Mouse (Mus musculus) heart, postnatal 36 days (tissue): ENCODE results near the gene Alg3. TPM values are rescaled to one million over a fixed set of nuclear protein-coding genes. Genes with fewer than 3 reads are reported as not detected.

Experiments
- DNase-seq, 2 experiments: peaks; one replicate each; pipeline ENCODE4 v3.0.0; 2021 to 2022
- intact Hi-C: fragments of 180-260 bp; cut with DNase I; formaldehyde crosslinking; loops from one replicate; pipeline ENCODE4 v1.15.1; 2025
- microRNA-seq, 2 experiments: library from miRNA; unstranded; fragments of <30 nt; microRNA quantifications; one replicate each; pipeline ENCODE4 v1.2.0; 2021; ENCODE audit warnings: borderline number of aligned reads in 2 of 2
- total RNA-seq, 2 experiments: library from RNA; stranded (reverse); gene quantifications; 2 replicates each; pipeline ENCODE4 v1.2.3; 2021

The Alg3 gene
- total RNA-seq, 2 experiments from 2014 or later = 8.7 to 8.8 TPM

DNA sequence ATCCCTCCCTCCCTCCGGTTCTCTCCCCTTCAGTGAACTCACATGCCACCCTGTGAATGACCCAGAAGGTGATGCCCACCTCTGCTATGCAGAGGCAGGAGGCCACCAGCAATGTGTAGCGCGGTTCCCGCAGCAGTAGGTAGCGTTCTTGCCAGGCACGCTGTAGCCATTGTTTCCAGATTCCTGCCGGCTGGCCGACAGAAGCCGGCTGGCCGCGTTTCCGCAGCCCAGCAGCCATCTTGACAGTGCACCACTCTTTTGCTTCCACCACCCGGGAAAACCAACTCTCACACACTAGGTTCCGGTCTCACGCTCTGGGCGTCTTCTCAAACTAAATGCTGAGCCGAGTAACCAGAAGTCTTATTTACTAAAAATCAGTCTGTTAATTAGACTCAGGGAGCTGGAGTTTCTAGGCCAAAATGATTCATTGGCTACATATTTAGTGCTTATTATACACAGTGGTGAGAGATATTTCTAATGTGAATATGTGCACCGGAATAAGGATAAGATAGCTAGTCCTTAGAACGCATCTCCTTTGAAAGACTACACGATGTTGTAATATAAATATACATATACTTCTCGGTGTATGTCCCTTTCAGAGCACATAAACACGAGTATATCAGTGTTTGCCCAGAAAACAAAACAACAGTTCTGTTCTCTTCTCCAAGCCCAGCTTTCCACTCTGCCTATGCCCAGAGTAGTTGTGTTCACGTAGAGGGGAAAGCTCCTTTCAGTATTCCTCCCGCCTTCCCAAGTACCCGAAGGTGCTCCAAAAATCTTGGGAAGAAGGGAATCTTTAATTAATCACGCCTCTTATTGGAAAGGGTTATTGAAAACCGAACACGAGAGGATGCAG lies 806 bp downstream of the Alg3 start:
- intact Hi-C loops = loop anchor here (2.0 to 5.0 kb wide), 5 partner anchors 30 to 113 kb away; partner anchors contain the start of genes Abcf3, Dvl3, Eif2b5 and Psmd2
- DNase-seq = peak; percentile 76 to 84

DNA sequence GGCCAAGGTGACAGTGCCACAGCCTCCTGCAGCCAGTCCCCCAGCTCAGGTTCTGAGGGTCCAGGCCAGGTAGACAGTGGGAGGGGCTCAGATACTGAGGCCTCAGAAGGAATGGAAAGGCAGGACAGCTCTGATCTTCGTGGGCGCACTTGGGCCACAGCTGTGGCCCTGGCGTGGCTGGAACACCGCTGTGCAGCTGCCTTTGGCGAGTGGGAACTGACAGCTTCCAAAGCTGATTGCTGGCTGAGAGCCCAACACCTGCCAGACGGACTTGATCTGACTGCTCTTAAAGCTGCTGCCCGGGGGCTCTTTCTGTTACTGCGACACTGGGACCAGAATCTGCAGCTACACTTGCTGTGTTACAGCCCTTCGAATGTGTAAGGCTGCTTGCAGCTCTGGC lies 6.8 kb downstream of the Alg3 start:
- intact Hi-C loops = no loop called here
- no peak for DNase-seq

DNA sequence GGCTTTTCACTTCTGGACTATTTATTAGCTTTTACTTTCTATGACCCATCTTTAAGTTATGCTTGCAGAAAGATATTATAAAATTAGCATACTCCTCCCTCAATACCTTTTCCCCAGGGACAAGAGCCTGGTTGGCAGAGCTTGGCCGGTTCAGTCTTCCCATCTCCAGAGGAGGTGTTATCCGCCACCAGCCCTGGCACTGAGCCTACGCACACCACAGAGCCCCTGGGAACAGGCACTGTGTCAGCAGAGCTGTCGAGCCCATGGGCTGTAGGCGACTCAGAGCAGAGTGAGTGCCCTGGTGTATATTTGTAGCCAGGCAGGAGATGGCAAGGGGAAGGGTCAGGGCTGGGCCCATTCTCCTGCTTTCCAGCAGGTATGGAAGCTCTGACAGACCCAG lies 11.0 kb downstream of the Alg3 start:
- DNase-seq = no peak
- intact Hi-C loops = no loop called here

- DNase-seq = no peak
- intact Hi-C loops = no loop called here
These were observed 14.7 kb downstream of the Alg3 start for GRCm38 (mm10) chr16:20596687-20597441.

DNA sequence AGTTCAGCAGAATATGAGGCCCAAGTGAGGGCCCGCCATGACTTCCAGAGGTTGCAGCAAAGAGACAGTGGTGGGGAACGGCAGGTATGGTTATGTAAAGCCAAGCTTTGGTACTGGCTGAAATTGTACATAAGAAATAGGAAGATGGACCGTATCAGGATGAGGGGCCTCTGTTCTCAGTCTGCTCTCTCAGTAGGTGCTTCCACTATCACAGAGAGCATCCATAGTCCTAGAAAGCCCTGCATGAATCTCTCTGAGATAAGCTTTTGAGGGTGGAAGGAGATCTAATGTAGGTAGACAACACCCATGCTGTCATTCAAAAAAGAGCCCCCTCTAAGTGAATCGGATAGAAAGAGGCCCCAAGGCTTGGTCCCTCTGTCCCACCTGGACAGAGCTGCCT lies 15.8 kb downstream of the Alg3 start:
- intact Hi-C loops = no loop called here
- DNase-seq = no peak

GRCm38 (mm10) chr16:20595060-20595673 lies 16.4 kb downstream of the Alg3 start:
- intact Hi-C loops = no loop called here
- no peak for DNase-seq

GRCm38 (mm10) chr16:20591076-20591705 lies 20.3 kb downstream of the Alg3 start:
- DNase-seq = no peak
- intact Hi-C loops = no loop called here

DNA sequence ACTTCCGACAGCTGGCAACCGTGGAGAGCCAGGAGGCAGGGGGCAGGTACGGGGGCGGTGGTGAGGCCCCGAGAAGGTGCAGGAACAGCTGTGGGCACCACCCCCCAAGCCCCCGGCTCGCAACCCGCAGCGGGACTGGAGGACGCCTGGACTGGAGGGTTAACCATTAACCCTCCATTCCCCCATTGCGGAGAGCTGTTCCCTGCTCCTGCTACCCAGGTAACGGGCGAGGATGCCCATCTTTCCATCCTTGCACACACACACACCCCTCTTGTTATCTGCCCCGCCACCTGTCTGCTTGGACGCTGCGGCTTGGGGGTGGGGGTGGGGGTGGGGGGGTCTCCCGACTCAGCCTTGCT lies 20.9 kb downstream of the Alg3 start:
- intact Hi-C loops = no loop called here
- no peak for DNase-seq

- no peak for DNase-seq
These were observed 21.4 kb downstream of the Alg3 start for GRCm38 (mm10) chr16:20589939-20590679.

DNA sequence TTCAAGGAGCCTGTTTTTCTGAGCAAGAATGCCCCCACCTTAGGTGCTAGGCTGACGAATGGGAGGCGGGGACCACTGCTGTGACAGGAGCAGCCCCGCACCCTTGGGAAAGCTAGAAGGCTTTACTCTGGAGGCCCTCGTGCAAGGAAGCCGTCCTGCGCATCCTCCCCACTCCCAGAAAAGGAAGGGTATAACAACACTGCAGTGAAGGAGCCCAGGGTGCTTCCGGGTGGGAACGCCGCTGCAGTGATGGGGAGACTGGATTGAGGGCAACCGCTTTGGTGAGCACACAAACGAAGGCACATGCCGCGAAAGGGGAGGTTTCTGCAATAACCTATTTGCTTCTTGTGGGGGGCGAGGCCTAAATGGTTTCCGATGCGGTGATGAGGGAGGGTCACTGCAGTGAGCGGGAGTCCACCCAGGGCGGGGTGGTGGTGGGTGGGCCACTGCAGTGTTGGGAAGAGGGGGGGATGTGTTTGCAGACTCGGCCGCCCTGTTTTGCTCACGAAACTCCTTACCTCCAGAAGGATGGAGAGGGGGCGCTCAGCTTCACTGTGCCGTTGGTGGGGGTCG lies 22.1 kb downstream of the Alg3 start, which contains the start of gene Vwa5b2:
TSS of gene Vwa5b2 (plus strand) at position 106 of the 573 bp plus-strand sequence.
- intact Hi-C loops = no loop called here
- DNase-seq = no peak

More at GRCm38 (mm10) chr16:20589939-20590679, 21.4 kb downstream of the Alg3 start:
- intact Hi-C loops = no loop called here

DNA sequence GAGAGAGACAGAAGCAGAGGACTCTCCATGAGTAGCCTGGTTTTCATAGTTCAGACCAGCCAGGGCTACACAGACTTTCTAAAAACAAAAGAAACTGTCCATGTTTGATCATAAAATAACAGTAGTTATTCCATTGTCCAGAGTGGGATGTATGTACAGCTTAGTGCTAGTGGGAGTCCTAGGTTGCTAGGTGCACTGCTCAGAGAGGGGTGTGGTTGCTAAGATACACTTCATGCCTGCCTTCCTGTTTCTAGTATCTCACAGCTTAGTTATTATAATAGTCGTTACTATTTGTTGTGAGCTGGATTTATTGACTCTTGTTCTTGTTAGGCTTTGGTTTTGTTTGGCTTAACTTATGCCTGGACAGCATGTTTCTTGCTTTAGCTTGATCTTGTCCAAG lies 46.5 kb downstream of the Alg3 start:
- intact Hi-C loops = no loop called here
- DNase-seq = no peak

GRCm38 (mm10) chr16:20557381-20557780 lies 54.2 kb downstream of the Alg3 start:
- intact Hi-C loops = no loop called here
- no peak for DNase-seq

Small RNAs within 50 kb of the gene (microRNA-seq; reads per million reads assigned to microRNA genes)
- gene Mir1224 = 0 reads per million in 2 experiments

Other genes with a start within 250 kb of the Alg3 start
- 10 to 100 TPM; 32.2 to 34.5 TPM for gene Abcc5, start 185.3 kb downstream of the Alg3 start, total RNA-seq
- 10 to 100 TPM; 54.4 to 64.3 TPM for gene Eif2b5, start 112.9 kb downstream of the Alg3 start, total RNA-seq
- gene Dvl3, start 94.8 kb downstream of the Alg3 start, total RNA-seq = 10 to 100 TPM; 44.9 to 47.2 TPM
- 100 to 1,000 TPM; 210 to 214 TPM for gene Ap2m1, start 76.3 kb downstream of the Alg3 start, total RNA-seq
- gene Abcf3, start 63.2 kb downstream of the Alg3 start, total RNA-seq = 10 to 100 TPM; 62.6 to 65.9 TPM
- gene Vwa5b2, start 22.3 kb downstream of the Alg3 start, total RNA-seq = under 1 TPM in 1 of 2 experiments, not detected in 1; 0.05 TPM
- gene Eef1akmt4, start 142 bp downstream of the Alg3 start, total RNA-seq = 1 to 10 TPM; 6.4 to 8.0 TPM
- not detected for gene Gm49333, start 125 bp downstream of the Alg3 start, total RNA-seq
- gene Camk2n2, start 9.6 kb upstream of the Alg3 start, total RNA-seq = 1 to 10 TPM; 1.1 to 1.2 TPM
- 1 to 10 TPM in 1 of 2 experiments, under 1 TPM in 1; 0.41 to 1.2 TPM for gene Ece2, start 18.1 kb upstream of the Alg3 start, total RNA-seq
- gene Psmd2, start 39.9 kb upstream of the Alg3 start, total RNA-seq = 100 to 1,000 TPM; 214 to 216 TPM
- gene Eif4g1, start 56.6 kb upstream of the Alg3 start, total RNA-seq = 100 to 1,000 TPM; 388 to 434 TPM
- gene Fam131a, start 81.5 kb upstream of the Alg3 start, total RNA-seq = 10 to 100 TPM; 27.9 to 30.2 TPM
- gene Polr2h, start 105.9 kb upstream of the Alg3 start, total RNA-seq = 10 to 100 TPM; 10.5 to 12.4 TPM
- 1 to 10 TPM; 2.3 to 2.6 TPM for gene Clcn2, start 106.0 kb upstream of the Alg3 start, total RNA-seq
- gene Chrd, start 121.4 kb upstream of the Alg3 start, total RNA-seq = 1 to 10 TPM; 2.1 to 2.5 TPM
- gene Thpo, start 122.8 kb upstream of the Alg3 start, total RNA-seq = under 1 TPM in 1 of 2 experiments, not detected in 1; 0.25 TPM